Mouse (Mus musculus) megakaryocyte-erythroid progenitor cell, adult 5 weeks (primary cell): ENCODE results near the gene Olfr1418. TPM values are rescaled to one million over a fixed set of nuclear protein-coding genes. Genes with fewer than 3 reads are reported as not detected.

Source experiments
- polyA plus RNA-seq: library from polyadenylated mRNA; stranded (reverse); fragments of >175 nt; gene quantifications from 2 replicates; pipeline ENCODE4 v1.2.3, GENCODE M21; 2012

Gene Olfr1418
- not detected in 2 replicates for polyA plus RNA-seq

GRCm38 (mm10) chr19:11860966-11861365 lies at the start of gene Olfr1418:
Olfr1418 (minus strand) TSS chr19:11861066.

GRCm38 (mm10) chr19:11886265-11886664 lies 25.4 kb upstream of the Olfr1418 start, which contains the start of gene Olfr1420:
Olfr1420 (plus strand) TSS chr19:11886565.

GRCm38 (mm10) chr19:11875006-11875405 lies 14.1 kb upstream of the Olfr1418 start, which contains the start of gene Olfr1419:
Olfr1419 (minus strand) TSS chr19:11875106.

GRCm38 (mm10) chr19:11839119-11839518 lies 21.7 kb downstream of the Olfr1418 start, which contains the start of gene Olfr1417:
Olfr1417 (minus strand) TSS chr19:11839219.

GRCm38 (mm10) chr19:11819143-11819700 lies 41.6 kb downstream of the Olfr1418 start, which contains the start of gene Stx3:
Stx3 (minus strand) TSS chr19:11819403.

Other genes with a start within 250 kb of the Olfr1418 start
- 0.68 and 0.94 TPM in 2 replicates for gene Ms4a2, start 237.3 kb downstream of the Olfr1418 start, polyA plus RNA-seq
- gene Ms4a3, start 220.2 kb downstream of the Olfr1418 start, polyA plus RNA-seq: 26.2 and 44.0 TPM in 2 replicates
- not detected in 2 replicates for gene Oosp2, start 200.5 kb downstream of the Olfr1418 start, polyA plus RNA-seq
- gene Oosp1, start 169.9 kb downstream of the Olfr1418 start, polyA plus RNA-seq: 0.11 and 0.26 TPM in 2 replicates
- gene Oosp3, start 164.0 kb downstream of the Olfr1418 start, polyA plus RNA-seq: not detected in 2 replicates
- not detected in 2 replicates for gene Gif, start 113.5 kb downstream of the Olfr1418 start, polyA plus RNA-seq
- gene Mrpl16, start 90.7 kb downstream of the Olfr1418 start, polyA plus RNA-seq: 19.4 and 19.9 TPM in 2 replicates
- gene Stx3, start 41.7 kb downstream of the Olfr1418 start, polyA plus RNA-seq: 8.1 and 15.3 TPM in 2 replicates
- not detected in 2 replicates for gene Olfr1417, start 21.8 kb downstream of the Olfr1418 start, polyA plus RNA-seq
- not detected in 2 replicates for gene Olfr1419, start 14.0 kb upstream of the Olfr1418 start, polyA plus RNA-seq
- gene Olfr1420, start 25.5 kb upstream of the Olfr1418 start, polyA plus RNA-seq: not detected in 2 replicates
- gene Patl1, start 51.3 kb upstream of the Olfr1418 start, polyA plus RNA-seq: 11.8 and 12.1 TPM in 2 replicates
- 11.0 and 11.2 TPM in 2 replicates for gene Osbp, start 104.9 kb upstream of the Olfr1418 start, polyA plus RNA-seq
- not detected in 2 replicates for gene Olfr1423, start 180.3 kb upstream of the Olfr1418 start, polyA plus RNA-seq
- not detected in 2 replicates for gene Olfr1424, start 201.6 kb upstream of the Olfr1418 start, polyA plus RNA-seq
- not detected in 2 replicates for gene Olfr1425, start 216.7 kb upstream of the Olfr1418 start, polyA plus RNA-seq
- gene Olfr1426, start 230.9 kb upstream of the Olfr1418 start, polyA plus RNA-seq: not detected in 2 replicates
- 0.03 TPM in 1 of 2 replicates, not detected in the other for gene Olfr1427, start 242.3 kb upstream of the Olfr1418 start, polyA plus RNA-seq